Mouse (Mus musculus) limb, embryonic 13.5 days (tissue): Measurements from ENCODE around the gene Catspere2. TPM values are rescaled to one million over a fixed set of nuclear protein-coding genes. Genes with fewer than 3 reads are reported as not detected.
"Not testable (repeated sequence)": the region's sequence is repeated elsewhere in the genome, so short reads cannot be mapped to it uniquely, and the experiment has no call there.

ENCODE experiments used
- ATAC-seq: fragments of 200-750 bp; cut with Nextera tagmentation; 2 replicates; pipeline ENCODE4 v1.8.0; 2017; ENCODE audit warnings: low read depth, moderate number of reproducible peaks, moderate TSS enrichment; ENCODE audit not compliant: low FRiP score
- H3K27ac ChIP-seq: fragments of 300-500 bp; sonication (generic); 2 replicates; pipeline ENCODE4 v1.5.1; 2015; ENCODE audit warnings: inconsistent platforms, mild to moderate bottlenecking, moderate library complexity
- H3K27me3 ChIP-seq: fragments of 300-500 bp; sonication (generic); 2 replicates; pipeline ENCODE4 v1.6.1; 2015; ENCODE audit warnings: mild to moderate bottlenecking, inconsistent platforms
- H3K36me3 ChIP-seq: fragments of 300-500 bp; sonication (generic); 2 replicates; pipeline ENCODE4 v1.6.1; 2015; ENCODE audit warnings: inconsistent platforms, mild to moderate bottlenecking, moderate library complexity
- H3K4me1 ChIP-seq: fragments of 300-500 bp; sonication (generic); 2 replicates; pipeline ENCODE4 v1.6.1; 2015; ENCODE audit warnings: inconsistent platforms
- H3K4me2 ChIP-seq: fragments of 300-500 bp; sonication (generic); replicated peaks from 2 replicates; pipeline ENCODE4 v1.6.1; 2015; ENCODE audit warnings: inconsistent platforms, mild to moderate bottlenecking, moderate library complexity
- H3K4me3 ChIP-seq: fragments of 300-500 bp; sonication (generic); 2 replicates; pipeline ENCODE4 v1.5.1; 2015; ENCODE audit warnings: moderate library complexity, mild to moderate bottlenecking, inconsistent platforms
- H3K9ac ChIP-seq: fragments of 300-500 bp; sonication (generic); 2 replicates; pipeline ENCODE4 v1.6.1; 2015; ENCODE audit warnings: mild to moderate bottlenecking, inconsistent platforms
- H3K9me3 ChIP-seq: fragments of 300-500 bp; sonication (generic); 2 replicates; pipeline ENCODE4 v1.6.1; 2016; ENCODE audit warnings: inconsistent platforms
- WGBS: fragments of 180-500 bp; shearing (Covaris S2); methylation state at CpG from one replicate; pipeline ENCODE4 v1.1.7; 2015; 5-methylcytosine and 5-hydroxymethylcytosine counted together
- polyA plus RNA-seq: library from polyadenylated mRNA; unstranded; fragments of >200 nt; fragmentation: Nextera tagmentation; extraction: Ambion mirVana; gene quantifications from 2 replicates; pipeline ENCODE4 v1.2.1, GENCODE M21; 2015

Gene Catspere2
- 0.27 and 0.47 TPM in 2 replicates for polyA plus RNA-seq

GRCm38 (mm10) chr1:177983024-177983450, at the start of gene Catspere2:
Gene Catspere2 (plus strand): TSS chr1:177983423.
- H3K4me1 ChIP-seq, H3K27ac ChIP-seq, H3K27me3 ChIP-seq, H3K9me3 ChIP-seq, H3K36me3 ChIP-seq: not testable (repeated sequence)
- Histone ChIP-seq H3K4me2 (peak within 1 kb of the TSS; percentile 62), H3K4me3 (peak within 1 kb of the TSS; percentile 64), H3K9ac (peak within 1 kb of the TSS; percentile 59)
- WGBS, result 0% methylated on average over 21 of the region's 21 CpGs
- ATAC-seq, result peak; percentile 99

- H3K36me3 ChIP-seq, H3K9me3 ChIP-seq, H3K27me3 ChIP-seq, H3K4me3 ChIP-seq, H3K9ac ChIP-seq, H3K4me1 ChIP-seq, H3K27ac ChIP-seq, H3K4me2 ChIP-seq: not testable (repeated sequence)
- WGBS, result 5% methylated on average over 3 of the region's 4 CpGs
- ATAC-seq, result peak; percentile 24; the same call in 1 of the 2 replicates
Observed at GRCm38 (mm10) chr1:177940422-177940977, 42.7 kb upstream of the Catspere2 start.

GRCm38 (mm10) chr1:177981276-177981675, 1.9 kb upstream of the Catspere2 start:
- no peak for ATAC-seq
- Histone ChIP-seq H3K4me1 (no peaks in the 10 kb centered on the region), H3K4me3 (no peak overlapping the region), H3K27me3 (no peaks in the 10 kb centered on the region), H3K4me2 (no peak overlapping the region), H3K36me3 (no peaks in the 10 kb centered on the region), H3K9me3 (no peaks in the 10 kb centered on the region), H3K27ac (no peak overlapping the region), H3K9ac (no peak overlapping the region)
- WGBS, result 79% methylated on average over 1 of the region's 1 CpGs

GRCm38 (mm10) chr1:177983582-177983981, 359 bp downstream of the Catspere2 start:
- ATAC-seq, result peak; percentile 45
- peak overlapping the region; percentile 62 for H3K4me2 ChIP-seq
- H3K27ac ChIP-seq, H3K36me3 ChIP-seq, H3K9me3 ChIP-seq, H3K4me1 ChIP-seq, H3K27me3 ChIP-seq: not testable (repeated sequence)
- H3K9ac ChIP-seq, result peak overlapping the region; percentile 59
- H3K4me3 ChIP-seq, result peak overlapping the region; percentile 64
- WGBS, result under 1% methylated on average over 18 of the region's 41 CpGs

DNA sequence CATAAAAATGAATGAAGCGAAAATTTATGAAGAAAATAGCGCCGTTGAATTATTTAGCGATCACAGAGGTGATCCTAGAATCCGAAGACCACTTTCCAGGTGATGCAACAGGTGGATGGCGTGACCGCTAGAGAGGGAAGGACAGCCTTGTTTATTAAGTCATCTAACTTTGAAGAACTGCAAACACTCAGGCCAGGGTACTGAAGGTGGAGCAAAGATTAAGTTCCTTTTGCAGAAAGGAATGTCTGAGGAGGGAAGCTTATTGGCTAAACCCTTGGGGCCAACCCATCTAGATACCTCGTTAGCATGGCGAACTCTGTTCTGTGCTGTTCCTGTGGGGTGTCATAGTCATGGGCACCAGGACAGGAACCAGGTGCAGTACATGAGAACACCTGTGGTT, 983 bp downstream of the Catspere2 start:
- Histone ChIP-seq H3K9me3 (no peaks in the 10 kb centered on the region), H3K9ac (no peak overlapping the region), H3K36me3 (no peaks in the 10 kb centered on the region), H3K4me1 (no peaks in the 10 kb centered on the region), H3K4me3 (peak overlapping the region; percentile 14), H3K27me3 (no peaks in the 10 kb centered on the region), H3K27ac (no peak overlapping the region), H3K4me2 (peak overlapping the region; percentile 53)
- ATAC-seq, result no peak
- 57% methylated on average over 9 of the region's 9 CpGs for WGBS

DNA sequence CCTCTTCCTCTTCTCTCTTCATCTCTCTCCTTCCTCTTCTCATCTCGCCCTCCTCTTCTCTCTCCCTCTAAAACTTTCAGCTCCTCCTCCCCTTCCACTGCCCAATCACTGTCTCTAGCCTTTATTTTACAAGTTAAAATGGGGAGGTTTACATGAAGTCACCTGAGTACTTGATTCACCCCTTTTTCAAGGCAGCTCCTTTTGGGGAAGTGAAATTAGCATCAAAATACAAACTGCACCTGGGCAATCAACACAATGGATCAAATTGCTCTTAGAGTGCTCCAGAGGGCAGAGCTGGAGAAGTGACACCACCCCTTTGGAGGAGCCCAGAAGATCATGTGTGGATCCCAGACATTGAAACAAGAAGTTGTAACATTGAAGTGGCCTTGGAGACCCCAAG, 4.3 kb downstream of the Catspere2 start:
- ATAC-seq, H3K36me3 ChIP-seq: not testable (repeated sequence)
- WGBS, result 86% methylated on average over 1 of the region's 1 CpGs

GRCm38 (mm10) chr1:178072798-178073197, 89.6 kb downstream of the Catspere2 start:
- not testable (repeated sequence) for H3K27ac ChIP-seq, H3K9me3 ChIP-seq, H3K4me3 ChIP-seq, H3K9ac ChIP-seq, H3K4me1 ChIP-seq, H3K27me3 ChIP-seq, ATAC-seq, H3K4me2 ChIP-seq, H3K36me3 ChIP-seq
- WGBS, result 64% methylated on average over 4 of the region's 4 CpGs

More for the DNA sequence above, 4.3 kb downstream of the Catspere2 start:
- not testable (repeated sequence) for H3K27ac ChIP-seq, H3K9ac ChIP-seq, H3K4me3 ChIP-seq, H3K27me3 ChIP-seq, H3K4me1 ChIP-seq, H3K9me3 ChIP-seq, H3K4me2 ChIP-seq

DNA sequence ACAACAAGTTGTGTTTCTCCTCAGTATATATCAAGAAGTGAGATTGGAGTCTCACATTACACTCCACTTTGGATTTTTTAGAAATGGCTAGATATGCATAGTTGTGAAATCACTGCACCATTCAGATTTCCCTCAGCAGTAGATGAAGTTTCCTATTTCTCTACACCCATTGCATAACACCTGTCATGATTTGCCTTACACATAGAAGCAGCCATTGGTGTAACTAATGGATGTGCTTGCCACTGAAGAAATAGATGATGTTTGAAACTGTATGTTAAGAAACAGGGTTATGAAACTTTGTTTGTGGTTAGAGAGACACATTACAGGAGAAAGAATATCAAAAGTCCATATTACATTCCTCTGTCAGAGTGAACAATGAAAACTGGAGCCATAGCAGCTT, 114.6 kb downstream of the Catspere2 start:
- not testable (repeated sequence) for H3K4me3 ChIP-seq, H3K4me1 ChIP-seq, H3K9ac ChIP-seq, ATAC-seq, H3K9me3 ChIP-seq, H3K36me3 ChIP-seq, H3K27ac ChIP-seq, H3K4me2 ChIP-seq, H3K27me3 ChIP-seq

GRCm38 (mm10) chr1:178108514-178108913, 125.3 kb downstream of the Catspere2 start:
- H3K4me2 ChIP-seq, H3K27ac ChIP-seq, H3K4me3 ChIP-seq, ATAC-seq, H3K9me3 ChIP-seq, H3K9ac ChIP-seq, H3K27me3 ChIP-seq, H3K4me1 ChIP-seq, H3K36me3 ChIP-seq: not testable (repeated sequence)
- WGBS, result 88% methylated on average over 1 of the region's 1 CpGs

GRCm38 (mm10) chr1:178122236-178122635, 139.0 kb downstream of the Catspere2 start:
- not testable (repeated sequence) for H3K4me2 ChIP-seq, H3K4me1 ChIP-seq, H3K9me3 ChIP-seq, H3K27ac ChIP-seq, H3K27me3 ChIP-seq, H3K4me3 ChIP-seq, H3K9ac ChIP-seq, ATAC-seq, H3K36me3 ChIP-seq
- 66% methylated on average over 2 of the region's 2 CpGs for whole genome bisulfite sequencing

GRCm38 (mm10) chr1:178134288-178134687, 151.1 kb downstream of the Catspere2 start:
- no peak overlapping the region for H3K27ac ChIP-seq
- ATAC-seq, result no peak
- no peak overlapping the region for H3K4me3 ChIP-seq
- H3K4me1 ChIP-seq, result no peaks in the 10 kb centered on the region
- H3K9ac ChIP-seq, result no peak overlapping the region
- WGBS, result 94% methylated on average over 12 of the region's 12 CpGs
- no peak overlapping the region for H3K4me2 ChIP-seq
- H3K9me3 ChIP-seq, result no peaks in the 10 kb centered on the region
- no peaks in the 10 kb centered on the region for H3K27me3 ChIP-seq
- H3K36me3 ChIP-seq, result no peaks in the 10 kb centered on the region

GRCm38 (mm10) chr1:178146513-178146912, 163.3 kb downstream of the Catspere2 start:
- H3K9me3 ChIP-seq, H3K4me1 ChIP-seq, H3K27ac ChIP-seq, H3K4me3 ChIP-seq, H3K4me2 ChIP-seq, H3K9ac ChIP-seq, H3K36me3 ChIP-seq, ATAC-seq, H3K27me3 ChIP-seq: not testable (repeated sequence)
- 27% methylated on average over 2 of the region's 2 CpGs for WGBS

DNA sequence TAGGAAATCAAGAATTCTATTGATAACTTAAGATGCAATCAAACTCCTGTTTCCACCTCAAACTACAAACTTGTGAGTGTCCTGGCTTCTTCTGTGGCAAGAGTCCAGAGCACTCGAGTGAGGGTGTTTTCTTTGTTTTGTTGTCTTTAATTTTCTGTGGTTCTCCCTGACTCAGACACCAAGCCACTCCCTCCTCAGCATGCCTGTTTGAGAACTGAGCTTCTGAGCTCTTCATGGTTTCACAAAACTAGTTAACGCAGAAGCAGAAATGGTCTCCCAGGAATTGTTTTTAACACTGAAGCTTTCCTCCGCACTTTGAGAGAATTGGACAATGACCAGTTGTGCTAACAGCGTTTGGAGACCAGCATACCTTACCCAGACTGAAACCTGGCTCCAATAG, 163.7 kb downstream of the Catspere2 start:
- not testable (repeated sequence) for H3K9ac ChIP-seq, H3K4me3 ChIP-seq, H3K4me2 ChIP-seq, ATAC-seq, H3K36me3 ChIP-seq, H3K27me3 ChIP-seq, H3K27ac ChIP-seq, H3K4me1 ChIP-seq, H3K9me3 ChIP-seq
- 46% methylated on average over 4 of the region's 4 CpGs for WGBS
